Mouse (Mus musculus): Measurements from ENCODE around the gene Caskin1. TPM values are rescaled to one million over a fixed set of nuclear protein-coding genes. Genes with fewer than 3 reads are reported as not detected.

Gene Caskin1
- polyA plus RNA-seq, 1 experiment: 0.34 TPM

GRCm38 (mm10) chr17:24477985-24478600 lies 10.3 kb upstream of the Caskin1 start:
- H3K4me3 ChIP-seq (ENCODE audit: insufficient read depth, low read length): peak overlapping the region; percentile 100
- H3K4me1 ChIP-seq (ENCODE audit: control insufficient read depth, insufficient read depth, low read length): peaks cover 19% of the 10 kb centered on the region
- H3K27ac ChIP-seq (ENCODE audit: insufficient read depth, low read depth, low read length): no peak overlapping the region
- TF ChIP-seq POLR2A (IDR thresholded peaks at IDR 0.05; ENCODE audit: borderline replicate concordance, low read depth, low read length) (no peak), CTCF (IDR thresholded peaks at IDR 0.05; ENCODE audit: low read depth, low read length) (no peak)

- TF ChIP-seq CTCF (IDR thresholded peaks at IDR 0.05; ENCODE audit: low read depth, low read length) (peak; percentile 35), POLR2A (IDR thresholded peaks at IDR 0.05; ENCODE audit: borderline replicate concordance, low read depth, low read length) (no peak)
- peak within 1 kb of the TSS; percentile 78 for H3K27ac ChIP-seq (ENCODE audit: insufficient read depth, low read depth, low read length)
- peak within 1 kb of the TSS; percentile 100 for H3K4me3 ChIP-seq (ENCODE audit: insufficient read depth, low read length)
- peaks cover 19% of the 10 kb centered on the region for H3K4me1 ChIP-seq (ENCODE audit: control insufficient read depth, insufficient read depth, low read length)
These were observed 9.6 kb upstream of the Caskin1 start, which contains the start of gene Mlst8 for GRCm38 (mm10) chr17:24478663-24479380. Gene Mlst8 (minus strand): TSS chr17:24479078.

- H3K27ac ChIP-seq (ENCODE audit: insufficient read depth, low read depth, low read length): peak overlapping the region; percentile 39; the same call in 1 of the 2 replicates
- peaks cover 19% of the 10 kb centered on the region for H3K4me1 ChIP-seq (ENCODE audit: control insufficient read depth, insufficient read depth, low read length)
- TF ChIP-seq POLR2A (IDR thresholded peaks at IDR 0.05; ENCODE audit: borderline replicate concordance, low read depth, low read length) (no peak), CTCF (IDR thresholded peaks at IDR 0.05; ENCODE audit: low read depth, low read length) (no peak)
- no peak overlapping the region for H3K4me3 ChIP-seq (ENCODE audit: insufficient read depth, low read length)
These were observed 9.0 kb upstream of the Caskin1 start for GRCm38 (mm10) chr17:24479431-24479830.

- TF ChIP-seq CTCF (IDR thresholded peaks at IDR 0.05; ENCODE audit: low read depth, low read length): no peak
- no peak for TF ChIP-seq POLR2A (IDR thresholded peaks at IDR 0.05; ENCODE audit: borderline replicate concordance, low read depth, low read length)
- Histone ChIP-seq H3K27ac (ENCODE audit: insufficient read depth, low read depth, low read length) (peak overlapping the region; percentile 54), H3K4me1 (ENCODE audit: control insufficient read depth, insufficient read depth, low read length) (peaks cover 19% of the 10 kb centered on the region), H3K4me3 (ENCODE audit: insufficient read depth, low read length) (no peak overlapping the region)
These were observed 8.1 kb upstream of the Caskin1 start for GRCm38 (mm10) chr17:24480201-24480826.

- H3K4me3 ChIP-seq (ENCODE audit: insufficient read depth, low read length): no peak overlapping the region
- H3K4me1 ChIP-seq (ENCODE audit: control insufficient read depth, insufficient read depth, low read length): peaks cover 19% of the 10 kb centered on the region
- TF ChIP-seq CTCF (IDR thresholded peaks at IDR 0.05; ENCODE audit: low read depth, low read length) (no peak), POLR2A (IDR thresholded peaks at IDR 0.05; ENCODE audit: borderline replicate concordance, low read depth, low read length) (no peak)
- H3K27ac ChIP-seq (ENCODE audit: insufficient read depth, low read depth, low read length): no peak overlapping the region
These were observed 7.2 kb upstream of the Caskin1 start for GRCm38 (mm10) chr17:24481027-24481815.

GRCm38 (mm10) chr17:24483495-24483894 lies 4.9 kb upstream of the Caskin1 start:
- Histone ChIP-seq H3K27ac (ENCODE audit: insufficient read depth, low read depth, low read length) (no peak overlapping the region), H3K4me1 (ENCODE audit: control insufficient read depth, insufficient read depth, low read length) (peaks cover 10% of the 10 kb centered on the region), H3K4me3 (ENCODE audit: insufficient read depth, low read length) (no peak overlapping the region)
- TF ChIP-seq POLR2A (IDR thresholded peaks at IDR 0.05; ENCODE audit: borderline replicate concordance, low read depth, low read length) (no peak), CTCF (IDR thresholded peaks at IDR 0.05; ENCODE audit: low read depth, low read length) (no peak)

- H3K4me3 ChIP-seq (ENCODE audit: insufficient read depth, low read length): no peak overlapping the region
- H3K27ac ChIP-seq (ENCODE audit: insufficient read depth, low read depth, low read length): no peak overlapping the region
- TF ChIP-seq POLR2A (IDR thresholded peaks at IDR 0.05; ENCODE audit: borderline replicate concordance, low read depth, low read length) (no peak), CTCF (IDR thresholded peaks at IDR 0.05; ENCODE audit: low read depth, low read length) (no peak)
- peaks cover 4% of the 10 kb centered on the region for H3K4me1 ChIP-seq (ENCODE audit: control insufficient read depth, insufficient read depth, low read length)
These were observed 3.1 kb upstream of the Caskin1 start for GRCm38 (mm10) chr17:24485090-24485860.

- no peak for TF ChIP-seq CTCF (IDR thresholded peaks at IDR 0.05; ENCODE audit: low read depth, low read length)
- no peak for TF ChIP-seq POLR2A (IDR thresholded peaks at IDR 0.05; ENCODE audit: borderline replicate concordance, low read depth, low read length)
- H3K4me3 ChIP-seq (ENCODE audit: insufficient read depth, low read length): peak overlapping the region; percentile 62
These were observed 362 bp downstream of the Caskin1 start for GRCm38 (mm10) chr17:24488662-24489264.

More at GRCm38 (mm10) chr17:24488662-24489264, 362 bp downstream of the Caskin1 start:
- H3K27ac ChIP-seq (ENCODE audit: insufficient read depth, low read depth, low read length): no peak overlapping the region
- no peaks in the 10 kb centered on the region for H3K4me1 ChIP-seq (ENCODE audit: control insufficient read depth, insufficient read depth, low read length)

Data from bone marrow macrophage, adult 2 months (primary cell).